Mouse (Mus musculus): Measurements from ENCODE around the gene Tex19.2.

DNA sequence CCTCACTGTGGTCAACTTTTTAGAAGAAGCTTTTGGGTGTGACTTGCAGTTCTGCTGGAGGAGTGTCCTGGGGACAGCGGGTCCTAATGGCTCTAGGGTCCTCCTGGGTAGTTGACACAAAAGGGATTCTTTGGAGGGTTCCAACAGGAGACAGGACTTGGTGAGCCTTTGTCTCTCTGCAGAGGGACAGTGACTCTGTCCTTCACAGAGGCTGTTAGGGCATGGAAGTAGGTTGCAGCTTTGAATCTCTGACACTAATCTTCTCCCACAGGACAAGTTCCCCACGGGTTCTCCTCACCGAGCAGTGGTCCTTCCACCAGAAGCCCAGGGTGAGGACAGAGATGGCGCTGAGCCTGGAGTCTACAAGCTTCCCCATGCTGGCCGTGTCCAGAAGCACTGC is 41.5 kb upstream of the Tex19.2 start, which contains the start of gene Uts2r:
- no peak for TF ChIP-seq POLR2A (IDR thresholded peaks at IDR 0.05; ENCODE audit: borderline replicate concordance, insufficient read depth, low read length)
- TF ChIP-seq CTCF (IDR thresholded peaks at IDR 0.05; ENCODE audit: borderline replicate concordance, insufficient read depth, low read depth, low read length), result no peak
